Mouse (Mus musculus) thymus, postnatal 25 days (tissue): ENCODE results near the gene BC025446.

Source experiments
- DNase-seq: peaks from one replicate; pipeline ENCODE4 v3.0.0; 2022

Gene BC025446

DNA sequence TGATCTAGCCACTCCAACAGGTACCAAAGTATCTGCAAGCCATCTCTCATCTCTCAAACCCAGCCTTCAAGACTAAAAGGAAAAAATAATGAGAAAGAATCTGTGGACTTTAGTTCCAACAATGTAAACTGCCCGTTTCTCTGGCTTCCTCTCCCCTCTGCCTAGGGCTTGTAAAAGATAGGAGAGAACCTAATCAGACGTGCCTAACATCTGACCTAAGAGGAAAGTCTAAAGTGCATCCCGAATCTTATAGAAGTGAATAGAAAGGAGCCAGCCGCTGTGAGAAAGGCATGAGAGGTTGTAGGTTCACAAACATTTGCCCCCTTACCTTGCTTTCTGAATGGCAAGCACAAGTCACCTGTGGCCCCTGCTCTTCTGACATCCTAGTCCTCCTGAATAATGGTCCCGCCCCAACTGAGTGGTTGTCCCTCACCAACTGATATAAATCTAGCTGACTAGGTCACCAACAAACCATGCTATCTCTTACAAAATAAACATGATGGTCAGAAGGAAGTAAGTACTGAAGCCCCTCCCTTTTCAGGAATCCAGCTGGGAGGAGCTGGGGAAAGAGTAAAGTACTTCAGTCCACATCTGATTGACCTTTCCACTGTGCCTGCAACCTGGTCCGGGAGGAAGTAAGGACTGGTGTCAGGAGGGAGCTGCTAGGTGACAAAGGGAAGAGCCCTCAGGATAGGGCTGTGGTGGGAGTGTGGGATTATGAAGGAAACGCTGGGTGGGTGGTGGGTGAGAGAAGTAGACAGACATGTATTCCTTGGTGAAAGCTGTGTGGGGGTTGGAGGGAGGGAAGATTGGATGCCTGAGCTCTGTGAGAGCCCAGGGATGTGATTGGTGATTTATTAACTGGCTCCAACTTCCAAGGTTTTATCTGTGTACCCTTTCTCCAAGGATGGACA is at the start of gene BC025446:
Gene BC025446, plus strand, starts transcription at position 599 of the 914 bp plus-strand sequence.
- no peak for DNase-seq

DNA sequence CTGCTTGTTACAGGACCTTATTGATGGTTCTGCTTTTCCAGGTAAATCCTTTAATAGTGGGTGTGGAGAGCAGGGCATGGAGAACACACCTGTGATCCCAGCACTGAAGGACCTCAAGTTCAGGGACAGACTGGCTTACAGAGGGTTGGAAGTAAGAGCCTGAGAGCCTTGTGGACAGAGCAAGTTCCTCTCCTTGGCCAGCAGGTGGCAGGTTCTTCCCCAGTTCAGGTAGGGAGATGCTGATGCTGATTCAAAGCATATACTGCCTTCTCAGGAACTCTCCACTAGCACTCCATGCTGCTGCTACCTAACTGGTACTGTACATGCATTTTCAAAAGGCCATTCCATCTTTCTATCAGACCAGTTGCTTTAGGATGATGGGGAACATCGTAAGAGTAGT is 40.7 kb upstream of the BC025446 start:
- peak; percentile 51 for DNase-seq

GRCm38 (mm10) chr15:75186291-75186690 is 29.9 kb upstream of the BC025446 start:
- DNase-seq = no peak

DNA sequence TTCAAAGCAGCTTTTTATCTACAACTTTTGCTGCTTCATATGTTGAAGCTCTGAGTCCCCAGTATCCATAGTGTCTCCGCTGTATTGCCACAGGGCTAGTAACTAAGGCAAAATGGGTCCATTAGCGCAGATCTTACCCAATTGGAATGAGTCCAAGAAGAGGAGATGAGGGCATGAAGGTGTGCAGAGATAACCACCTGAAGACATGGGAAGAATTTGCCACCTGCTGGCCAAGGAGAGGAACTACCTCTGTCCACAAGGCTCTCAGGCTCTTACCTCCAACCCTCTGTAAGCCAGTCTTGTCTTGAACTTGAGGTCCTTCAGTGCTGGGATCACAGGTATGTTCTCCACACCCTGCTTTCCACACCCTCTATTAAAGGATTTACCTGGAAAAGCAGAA is 27.1 kb upstream of the BC025446 start:
- DNase-seq = peak; percentile 48

- peak; percentile 31 for DNase-seq
Measured at GRCm38 (mm10) chr15:75190560-75190959, 25.6 kb upstream of the BC025446 start.

DNA sequence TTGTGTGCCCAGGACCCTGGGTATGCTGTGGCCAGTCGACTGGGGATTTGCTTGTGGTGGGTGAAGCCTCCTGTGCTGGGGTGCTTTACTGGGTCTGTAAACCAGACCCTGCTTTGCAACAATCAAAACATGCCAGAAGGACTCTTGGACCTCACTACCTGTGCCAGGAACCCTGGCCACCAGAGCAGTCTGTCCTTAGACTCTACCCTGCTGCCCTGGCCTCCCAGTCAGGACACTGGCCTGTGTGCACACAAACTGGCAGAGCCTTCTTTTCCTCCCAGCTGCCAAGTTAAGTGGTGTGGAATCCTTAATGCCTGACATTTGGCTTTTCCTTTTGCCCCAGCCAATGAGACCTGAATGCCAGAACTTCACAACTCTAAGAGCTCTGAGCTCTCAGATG is 655 bp downstream of the BC025446 start:
- DNase-seq = no peak

- DNase-seq = no peak
Measured at GRCm38 (mm10) chr15:75221942-75222341, 5.8 kb downstream of the BC025446 start.

GRCm38 (mm10) chr15:75237736-75238288 is 21.6 kb downstream of the BC025446 start:
- no peak for DNase-seq

GRCm38 (mm10) chr15:75240558-75240957 is 24.4 kb downstream of the BC025446 start:
- DNase-seq = no peak

DNA sequence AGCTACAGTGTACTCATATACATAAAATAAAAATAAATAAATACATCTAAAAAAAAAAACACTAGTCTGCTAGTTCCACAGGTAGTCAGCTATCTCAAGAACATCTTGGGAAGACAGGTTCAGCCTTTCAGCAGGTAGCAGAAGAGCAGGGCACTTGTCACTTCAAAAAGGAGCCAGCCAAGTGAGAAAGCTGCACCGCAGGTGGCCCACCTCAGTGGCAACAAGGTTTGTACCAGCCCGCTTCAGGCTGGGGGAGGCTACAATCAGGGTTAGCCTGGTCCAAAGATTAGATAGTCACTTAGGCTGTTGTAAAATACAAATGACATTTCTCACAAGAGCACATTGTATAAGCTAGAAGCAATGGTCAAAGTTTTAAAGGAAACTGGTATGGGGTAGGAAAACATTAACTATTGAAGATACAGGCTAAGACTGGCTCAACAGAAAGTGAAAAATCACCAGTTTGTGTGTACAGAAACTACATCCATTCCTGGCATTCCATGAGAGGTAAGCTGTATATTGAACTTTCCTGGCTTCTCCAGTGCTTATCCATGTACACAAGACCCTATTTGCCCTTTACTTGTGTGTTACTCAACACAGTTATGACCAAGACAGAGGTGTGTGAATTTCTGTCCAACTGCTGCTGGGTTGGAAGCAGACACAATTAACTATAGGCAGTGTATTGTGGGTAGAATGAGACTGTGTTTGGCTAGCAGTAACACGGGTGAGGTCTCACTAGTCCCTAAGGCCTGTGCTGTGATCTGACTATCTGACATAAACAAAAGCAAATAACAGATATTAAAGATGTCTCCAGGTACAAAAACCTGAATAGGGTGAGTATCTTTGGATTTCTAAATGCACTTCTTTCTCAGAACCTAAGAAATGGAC is 26.8 kb downstream of the BC025446 start:
- DNase-seq = no peak

DNA sequence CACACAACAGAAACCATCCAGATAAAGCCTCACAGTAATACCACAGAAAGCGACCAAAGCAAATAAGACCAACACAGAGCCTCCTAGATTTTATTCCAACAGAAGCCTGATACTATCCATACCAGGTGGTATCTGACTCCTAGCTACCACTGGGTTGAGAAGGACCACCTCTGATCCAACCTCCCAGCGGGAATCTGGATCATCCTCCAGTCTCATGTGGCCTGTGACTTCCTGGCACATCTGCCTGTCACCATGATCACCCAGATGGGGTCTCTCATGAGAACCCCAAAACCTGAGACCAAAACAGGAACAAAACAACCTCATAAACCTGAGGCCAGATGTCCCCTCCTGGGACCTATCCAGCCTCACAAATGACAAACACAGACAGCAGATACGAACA is 38.5 kb downstream of the BC025446 start:
- DNase-seq = no peak

DNA sequence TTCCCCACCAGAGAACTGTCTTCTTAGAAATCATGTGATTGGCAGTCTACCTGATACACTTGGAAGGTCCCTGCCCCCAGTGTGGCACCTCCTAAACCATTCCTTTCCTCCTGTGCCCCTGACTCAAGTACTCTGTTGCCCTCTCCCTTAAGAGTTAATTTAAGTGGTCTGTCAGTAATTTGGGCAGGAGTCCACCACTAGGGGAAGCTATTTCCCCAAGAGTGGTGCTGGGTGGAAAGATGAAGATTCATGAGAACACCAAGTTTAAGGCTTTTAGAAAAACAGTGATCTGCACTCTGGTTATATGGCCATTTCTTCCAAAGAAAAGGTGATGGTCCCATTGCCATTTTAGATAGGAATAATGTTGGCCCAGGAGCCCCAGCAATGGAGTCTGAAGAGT is 49.7 kb downstream of the BC025446 start:
- no peak for DNase-seq

- no peak for DNase-seq
Measured at GRCm38 (mm10) chr15:75266626-75267025, 50.5 kb downstream of the BC025446 start.

- DNase-seq = no peak
Measured at GRCm38 (mm10) chr15:75268121-75268520, 51.9 kb downstream of the BC025446 start, which contains the start of gene Ly6f. TSS of gene Ly6f (plus strand) at chr15:75268421.

DNA sequence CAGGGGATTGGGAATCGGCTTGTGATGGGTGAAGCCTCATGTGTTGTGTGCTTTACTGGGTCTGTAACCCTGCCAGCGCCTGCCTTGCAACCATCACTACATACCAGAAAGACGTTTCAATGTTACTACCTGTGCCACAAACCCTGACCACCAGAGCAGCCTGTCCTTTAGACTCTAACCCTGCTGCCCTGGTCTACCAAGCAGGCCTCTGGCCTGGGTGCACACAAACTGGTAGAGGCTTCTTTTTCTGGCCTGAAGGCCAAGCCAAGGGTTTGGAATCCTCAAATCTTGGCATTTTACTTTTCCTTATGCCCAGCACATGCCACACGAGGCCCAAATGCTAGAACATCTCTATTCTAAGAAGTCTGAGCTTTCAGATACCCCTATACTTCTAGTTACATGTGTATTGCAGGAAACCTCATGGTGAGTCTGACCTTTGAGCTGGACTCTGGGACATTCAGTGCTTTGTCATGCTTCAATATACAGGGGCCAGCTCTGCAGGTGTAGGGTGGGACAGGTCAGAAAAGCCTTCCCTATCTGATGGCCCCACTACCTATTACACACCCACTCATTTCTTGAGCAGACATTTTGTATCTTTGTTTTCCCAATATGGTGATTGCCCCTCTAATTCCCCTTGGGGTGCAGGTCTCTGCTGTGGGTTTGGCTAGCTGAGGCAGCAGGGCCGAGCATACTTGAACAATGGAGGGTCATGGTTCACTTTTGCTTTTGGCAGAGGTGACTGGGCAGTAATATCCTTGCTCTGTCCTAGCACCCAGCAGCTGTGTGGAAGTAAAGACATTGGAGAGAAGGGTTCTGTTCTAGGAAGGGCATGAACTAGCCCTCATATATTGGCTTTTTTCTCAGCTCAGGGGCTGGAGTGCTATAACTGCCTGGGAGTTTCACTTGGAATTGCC is 53.0 kb downstream of the BC025446 start:
- DNase-seq = no peak

DNA sequence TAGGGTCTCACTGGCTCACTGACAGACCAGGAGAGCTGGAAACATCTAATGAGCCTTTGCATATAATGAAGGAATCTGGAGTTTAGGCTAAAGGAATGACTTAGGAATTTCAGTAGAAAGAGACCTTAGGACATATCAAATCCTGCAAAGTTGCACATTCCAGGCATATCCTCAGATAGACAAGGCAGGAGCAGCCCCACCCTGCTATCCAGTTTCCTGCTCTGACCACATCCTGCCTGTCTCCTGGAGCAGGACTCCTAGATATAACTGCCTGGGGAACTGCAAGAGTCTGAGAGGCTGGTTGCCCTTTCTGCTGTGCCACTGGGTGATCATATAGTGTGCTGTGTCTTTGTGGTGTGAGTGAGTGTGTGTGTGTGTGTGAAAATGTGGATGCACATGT is 54.0 kb downstream of the BC025446 start:
- DNase-seq = no peak

DNA sequence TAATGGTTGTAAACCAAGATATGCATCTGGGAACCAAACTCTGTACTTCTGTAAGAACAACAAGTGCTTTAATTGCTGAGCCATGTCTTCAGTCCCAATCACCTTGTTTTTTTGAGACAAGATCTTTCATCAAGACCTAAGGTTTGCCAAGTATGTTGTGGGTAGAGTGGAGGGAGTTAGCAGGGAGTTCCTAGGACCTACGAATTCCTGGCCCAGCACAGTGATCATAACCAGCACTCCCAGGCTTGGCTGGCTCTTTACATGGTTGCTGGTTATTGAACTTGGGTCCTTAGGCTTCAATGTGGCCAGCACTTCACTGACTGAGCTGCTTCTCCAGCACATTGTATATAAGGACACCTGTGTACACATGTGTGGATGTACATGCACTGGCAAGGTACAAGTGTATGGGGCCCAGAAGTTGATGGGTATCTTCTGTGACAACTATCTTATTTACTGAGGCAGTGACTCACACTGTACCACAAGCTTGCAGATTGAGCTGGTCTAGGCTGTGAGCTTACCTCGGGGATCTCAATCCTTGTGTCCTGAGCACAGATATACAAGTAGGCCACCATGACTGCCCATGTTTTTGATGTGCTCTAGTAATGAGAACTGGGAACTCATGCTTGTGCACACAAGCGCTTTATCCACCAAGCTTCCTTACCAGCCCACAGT is 54.7 kb downstream of the BC025446 start:
- no peak for DNase-seq

GRCm38 (mm10) chr15:75271426-75271825 is 55.2 kb downstream of the BC025446 start:
- no peak for DNase-seq

GRCm38 (mm10) chr15:75271891-75272290 is 55.7 kb downstream of the BC025446 start:
- no peak for DNase-seq
